Mouse (Mus musculus): ENCODE measurements around the gene Arhgap23. TPM values are rescaled to one million over a fixed set of nuclear protein-coding genes. Genes with fewer than 3 reads are reported as not detected.

The Arhgap23 gene
- polyA plus RNA-seq, 1 experiment from 2014 or later: 9.2 TPM

GRCm38 (mm10) chr11:97499865-97500719, 84.8 kb downstream of the Arhgap23 start, which contains the start of gene 4933428G20Rik:
4933428G20Rik (minus strand) TSS chr11:97500340.
- H3K27ac ChIP-seq (ENCODE audit: low read depth, low read length): no peak within 1 kb of the TSS
- ATAC-seq (ENCODE audit: low read depth): peak; percentile 19; the same call in 1 of the 2 replicates
- H3K4me3 ChIP-seq (ENCODE audit: low read depth, low read length): peak within 1 kb of the TSS; percentile 29
- no peaks in the 10 kb centered on the region for H3K9me3 ChIP-seq (ENCODE audit: control insufficient read depth, low read length)
- peak within 1 kb of the TSS; percentile 46 for H3K4me2 ChIP-seq (ENCODE audit: low read depth, low read length)
- H3K4me1 ChIP-seq (ENCODE audit: control insufficient read depth, insufficient read depth, low read length): peaks cover 6% of the 10 kb centered on the region; the same call in 1 of the 2 replicates
- H3K27me3 ChIP-seq (ENCODE audit: control insufficient read depth, insufficient read depth, low read length): peaks cover 22% of the 10 kb centered on the region
- peak within 1 kb of the TSS; percentile 28; the same call in 1 of the 2 replicates for H3K9ac ChIP-seq (replicated peaks; ENCODE audit: low read depth, low read length)
- H3K36me3 ChIP-seq (ENCODE audit: control insufficient read depth, insufficient read depth, low read length): peaks cover 4% of the 10 kb centered on the region; the same call in 1 of the 2 replicates
- WGBS: 6% methylated on average over 83 of the region's 88 CpGs

GRCm38 (mm10) chr11:97500720-97501448, 85.6 kb downstream of the Arhgap23 start:
- Histone ChIP-seq H3K36me3 (ENCODE audit: control insufficient read depth, insufficient read depth, low read length) (peaks cover 4% of the 10 kb centered on the region; the same call in 1 of the 2 replicates), H3K4me1 (ENCODE audit: control insufficient read depth, insufficient read depth, low read length) (peaks cover 6% of the 10 kb centered on the region; the same call in 1 of the 2 replicates), H3K9me3 (ENCODE audit: control insufficient read depth, low read length) (no peaks in the 10 kb centered on the region), H3K9ac (replicated peaks; ENCODE audit: low read depth, low read length) (0 out of 2 replicates have a peak overlapping the region, but pooled peaks have one; percentile 25), H3K27ac (ENCODE audit: low read depth, low read length) (no peak overlapping the region), H3K4me3 (ENCODE audit: low read depth, low read length) (peak overlapping the region; percentile 29), H3K4me2 (ENCODE audit: low read depth, low read length) (peak overlapping the region; percentile 46), H3K27me3 (ENCODE audit: control insufficient read depth, insufficient read depth, low read length) (peaks cover 22% of the 10 kb centered on the region)
- WGBS: 11% methylated on average over 36 of the region's 51 CpGs
- ATAC-seq (ENCODE audit: low read depth): peak; percentile 52

- peaks cover 6% of the 10 kb centered on the region; the same call in 1 of the 2 replicates for H3K4me1 ChIP-seq (ENCODE audit: control insufficient read depth, insufficient read depth, low read length)
- H3K4me2 ChIP-seq (ENCODE audit: low read depth, low read length): no peak overlapping the region
- ATAC-seq (ENCODE audit: low read depth): no peak
- no peaks in the 10 kb centered on the region for H3K9me3 ChIP-seq (ENCODE audit: control insufficient read depth, low read length)
- no peak overlapping the region for H3K9ac ChIP-seq (replicated peaks; ENCODE audit: low read depth, low read length)
- peaks cover 4% of the 10 kb centered on the region; the same call in 1 of the 2 replicates for H3K36me3 ChIP-seq (ENCODE audit: control insufficient read depth, insufficient read depth, low read length)
- H3K27ac ChIP-seq (ENCODE audit: low read depth, low read length): no peak overlapping the region
- H3K4me3 ChIP-seq (ENCODE audit: low read depth, low read length): no peak overlapping the region
- 39% methylated on average over 9 of the region's 9 CpGs for WGBS
- H3K27me3 ChIP-seq (ENCODE audit: control insufficient read depth, insufficient read depth, low read length): peaks cover 22% of the 10 kb centered on the region
Observed at GRCm38 (mm10) chr11:97502383-97502782, 87.0 kb downstream of the Arhgap23 start.

GRCm38 (mm10) chr11:97502846-97503245, 87.5 kb downstream of the Arhgap23 start:
- Histone ChIP-seq H3K9me3 (ENCODE audit: control insufficient read depth, low read length) (no peaks in the 10 kb centered on the region), H3K27me3 (ENCODE audit: control insufficient read depth, insufficient read depth, low read length) (peaks cover 22% of the 10 kb centered on the region), H3K4me3 (ENCODE audit: low read depth, low read length) (no peak overlapping the region), H3K36me3 (ENCODE audit: control insufficient read depth, insufficient read depth, low read length) (peaks cover 4% of the 10 kb centered on the region; the same call in 1 of the 2 replicates), H3K27ac (ENCODE audit: low read depth, low read length) (no peak overlapping the region), H3K4me1 (ENCODE audit: control insufficient read depth, insufficient read depth, low read length) (peaks cover 6% of the 10 kb centered on the region; the same call in 1 of the 2 replicates), H3K9ac (replicated peaks; ENCODE audit: low read depth, low read length) (no peak overlapping the region), H3K4me2 (ENCODE audit: low read depth, low read length) (no peak overlapping the region)
- 85% methylated on average over 4 of the region's 4 CpGs for WGBS
- ATAC-seq (ENCODE audit: low read depth): no peak

- no peaks in the 10 kb centered on the region for H3K9me3 ChIP-seq (ENCODE audit: control insufficient read depth, low read length)
- H3K36me3 ChIP-seq (ENCODE audit: control insufficient read depth, insufficient read depth, low read length): peaks cover 4% of the 10 kb centered on the region; the same call in 1 of the 2 replicates
- peaks cover 5% of the 10 kb centered on the region; the same call in 1 of the 2 replicates for H3K27me3 ChIP-seq (ENCODE audit: control insufficient read depth, insufficient read depth, low read length)
- no peak for ATAC-seq (ENCODE audit: low read depth)
- H3K4me3 ChIP-seq (ENCODE audit: low read depth, low read length): no peak overlapping the region
- no peak overlapping the region for H3K4me2 ChIP-seq (ENCODE audit: low read depth, low read length)
- H3K9ac ChIP-seq (replicated peaks; ENCODE audit: low read depth, low read length): no peak overlapping the region
- peaks cover 7% of the 10 kb centered on the region; the same call in 1 of the 2 replicates for H3K4me1 ChIP-seq (ENCODE audit: control insufficient read depth, insufficient read depth, low read length)
- H3K27ac ChIP-seq (ENCODE audit: low read depth, low read length): no peak overlapping the region
- WGBS: 83% methylated on average over 4 of the region's 4 CpGs
Observed at GRCm38 (mm10) chr11:97505784-97506183, 90.5 kb downstream of the Arhgap23 start.

GRCm38 (mm10) chr11:97506331-97506730, 91.0 kb downstream of the Arhgap23 start:
- Histone ChIP-seq H3K4me3 (ENCODE audit: low read depth, low read length) (no peak overlapping the region), H3K9ac (replicated peaks; ENCODE audit: low read depth, low read length) (no peak overlapping the region), H3K4me1 (ENCODE audit: control insufficient read depth, insufficient read depth, low read length) (peaks cover 5% of the 10 kb centered on the region; the same call in 1 of the 2 replicates), H3K9me3 (ENCODE audit: control insufficient read depth, low read length) (no peaks in the 10 kb centered on the region), H3K27me3 (ENCODE audit: control insufficient read depth, insufficient read depth, low read length) (0 out of 2 replicates have a peak, but pooled peaks cover under 1% of the 10 kb centered on the region), H3K36me3 (ENCODE audit: control insufficient read depth, insufficient read depth, low read length) (peaks cover 4% of the 10 kb centered on the region; the same call in 1 of the 2 replicates), H3K4me2 (ENCODE audit: low read depth, low read length) (no peak overlapping the region), H3K27ac (ENCODE audit: low read depth, low read length) (no peak overlapping the region)
- ATAC-seq (ENCODE audit: low read depth): no peak
- 43% methylated on average over 8 of the region's 8 CpGs for WGBS

GRCm38 (mm10) chr11:97508198-97508597, 92.9 kb downstream of the Arhgap23 start:
- Histone ChIP-seq H3K9me3 (ENCODE audit: control insufficient read depth, low read length) (no peaks in the 10 kb centered on the region), H3K9ac (replicated peaks; ENCODE audit: low read depth, low read length) (no peak overlapping the region), H3K4me1 (ENCODE audit: control insufficient read depth, insufficient read depth, low read length) (peaks cover 5% of the 10 kb centered on the region; the same call in 1 of the 2 replicates), H3K27ac (ENCODE audit: low read depth, low read length) (no peak overlapping the region), H3K36me3 (ENCODE audit: control insufficient read depth, insufficient read depth, low read length) (no peaks in the 10 kb centered on the region), H3K4me2 (ENCODE audit: low read depth, low read length) (no peak overlapping the region), H3K4me3 (ENCODE audit: low read depth, low read length) (no peak overlapping the region), H3K27me3 (ENCODE audit: control insufficient read depth, insufficient read depth, low read length) (no peaks in the 10 kb centered on the region)
- WGBS: 79% methylated on average over 3 of the region's 3 CpGs
- ATAC-seq (ENCODE audit: low read depth): no peak

- Histone ChIP-seq H3K36me3 (ENCODE audit: control insufficient read depth, insufficient read depth, low read length) (no peaks in the 10 kb centered on the region), H3K4me1 (ENCODE audit: control insufficient read depth, insufficient read depth, low read length) (peaks cover 5% of the 10 kb centered on the region; the same call in 1 of the 2 replicates), H3K27me3 (ENCODE audit: control insufficient read depth, insufficient read depth, low read length) (no peaks in the 10 kb centered on the region), H3K4me2 (ENCODE audit: low read depth, low read length) (no peak overlapping the region), H3K9ac (replicated peaks; ENCODE audit: low read depth, low read length) (no peak overlapping the region), H3K9me3 (ENCODE audit: control insufficient read depth, low read length) (no peaks in the 10 kb centered on the region), H3K27ac (ENCODE audit: low read depth, low read length) (no peak overlapping the region), H3K4me3 (ENCODE audit: low read depth, low read length) (no peak overlapping the region)
- 54% methylated on average over 5 of the region's 5 CpGs for WGBS
- ATAC-seq (ENCODE audit: low read depth): no peak
Observed at GRCm38 (mm10) chr11:97509058-97509457, 93.7 kb downstream of the Arhgap23 start.
